Mouse (Mus musculus) forebrain, embryonic 10.5 days (tissue): Measurements from ENCODE around the gene Slc30a6. TPM values are rescaled to one million over a fixed set of nuclear protein-coding genes. Genes with fewer than 3 reads are reported as not detected.
"Not testable (repeated sequence)": the region's sequence is repeated elsewhere in the genome, so short reads cannot be mapped to it uniquely, and the experiment has no call there.

ENCODE experiments used
- DNase-seq: peaks from one replicate; pipeline ENCODE4 v3.0.0-alpha.2; 2017; ENCODE audit warnings: low spot score; ENCODE audit errors: extremely low spot score
- H3K27ac ChIP-seq: fragments of 300-500 bp; sonication (generic); 2 replicates; pipeline ENCODE4 v1.5.1; 2016; ENCODE audit warnings: mild to moderate bottlenecking
- H3K27me3 ChIP-seq: fragments of 300-500 bp; sonication (generic); 2 replicates; pipeline ENCODE4 v1.6.1; 2016; ENCODE audit warnings: mild to moderate bottlenecking; ENCODE audit not compliant: poor library complexity, severe bottlenecking
- H3K36me3 ChIP-seq: fragments of 300-500 bp; sonication (generic); replicated peaks from 2 replicates; pipeline ENCODE4 v1.6.1; 2016; ENCODE audit warnings: mild to moderate bottlenecking, moderate library complexity
- H3K4me1 ChIP-seq: fragments of 300-500 bp; sonication (generic); 2 replicates; pipeline ENCODE4 v1.6.1; 2016
- H3K4me3 ChIP-seq: fragments of 300-500 bp; sonication (generic); 2 replicates; pipeline ENCODE4 v1.5.1; 2016; ENCODE audit warnings: mild to moderate bottlenecking, moderate library complexity
- H3K9me3 ChIP-seq: fragments of 300-500 bp; sonication (generic); 2 replicates; pipeline ENCODE4 v1.6.1; 2016; ENCODE audit warnings: mild to moderate bottlenecking, moderate library complexity
- WGBS: fragments of 180-500 bp; shearing (Covaris S2); methylation state at CpG from one replicate; pipeline ENCODE4 v1.1.7; 2016; 5-methylcytosine and 5-hydroxymethylcytosine counted together
- polyA plus RNA-seq: library from polyadenylated mRNA; unstranded; fragments of >200 nt; fragmentation: Nextera tagmentation; extraction: Ambion mirVana; gene quantifications from 2 replicates; pipeline ENCODE4 v1.2.1, GENCODE M21; 2016

Slc30a6 gene
- polyA plus RNA-seq, 1 experiment from 2014 or later = 33.8 TPM

GRCm38 (mm10) chr17:74456825-74457224 is 61.4 kb downstream of the Slc30a6 start:
- Histone ChIP-seq H3K9me3 (no peaks in the 10 kb centered on the region), H3K36me3 (no peaks in the 10 kb centered on the region), H3K27ac (no peak overlapping the region), H3K27me3 (no peaks in the 10 kb centered on the region), H3K4me3 (no peak overlapping the region), H3K4me1 (no peaks in the 10 kb centered on the region)
- 94% methylated on average over 5 of the region's 5 CpGs for WGBS
- DNase-seq = no peak

- Histone ChIP-seq H3K9me3 (no peaks in the 10 kb centered on the region), H3K36me3 (no peaks in the 10 kb centered on the region), H3K4me1 (no peaks in the 10 kb centered on the region), H3K27ac (no peak overlapping the region), H3K4me3 (no peak overlapping the region), H3K27me3 (no peaks in the 10 kb centered on the region)
- DNase-seq = no peak
- WGBS = 82% methylated on average over 10 of the region's 10 CpGs
These were observed 62.7 kb downstream of the Slc30a6 start for GRCm38 (mm10) chr17:74457972-74458677.

GRCm38 (mm10) chr17:74458711-74459408 is 63.5 kb downstream of the Slc30a6 start, which contains the start of gene Nlrc4:
Nlrc4 (minus strand) TSS chr17:74459142.
- Histone ChIP-seq H3K27me3 (no peaks in the 10 kb centered on the region), H3K9me3 (no peaks in the 10 kb centered on the region), H3K36me3 (no peaks in the 10 kb centered on the region), H3K27ac (no peak within 1 kb of the TSS), H3K4me3 (no peak within 1 kb of the TSS), H3K4me1 (no peaks in the 10 kb centered on the region)
- 59% methylated on average over 8 of the region's 8 CpGs for WGBS
- no peak for DNase-seq

GRCm38 (mm10) chr17:74463510-74463909 is 68.1 kb downstream of the Slc30a6 start:
- no peak for DNase-seq
- Histone ChIP-seq H3K9me3 (no peaks in the 10 kb centered on the region), H3K4me1 (no peaks in the 10 kb centered on the region), H3K27me3 (no peaks in the 10 kb centered on the region), H3K27ac (no peak overlapping the region), H3K36me3 (no peaks in the 10 kb centered on the region), H3K4me3 (no peak overlapping the region)

- not testable (repeated sequence) for DNase-seq, H3K27me3 ChIP-seq, H3K36me3 ChIP-seq, H3K27ac ChIP-seq, H3K4me1 ChIP-seq, H3K4me3 ChIP-seq, H3K9me3 ChIP-seq
- 89% methylated on average over 2 of the region's 2 CpGs for WGBS
These were observed 72.6 kb downstream of the Slc30a6 start for GRCm38 (mm10) chr17:74467981-74468380.

GRCm38 (mm10) chr17:74470133-74470532 is 74.7 kb downstream of the Slc30a6 start:
- not testable (repeated sequence) for H3K27ac ChIP-seq, H3K9me3 ChIP-seq, H3K4me1 ChIP-seq, H3K36me3 ChIP-seq, H3K27me3 ChIP-seq, H3K4me3 ChIP-seq, DNase-seq
- 83% methylated on average over 6 of the region's 6 CpGs for WGBS

Other genes with a start within 250 kb of the Slc30a6 start
- 89.7 and 95.9 TPM in 2 replicates for gene Memo1, start 100.1 kb upstream of the Slc30a6 start, polyA plus RNA-seq
- gene Dpy30, start 71.7 kb upstream of the Slc30a6 start, polyA plus RNA-seq = 303 TPM in 2 replicates
- 12.6 and 12.7 TPM in 2 replicates for gene Spast, start 56.6 kb upstream of the Slc30a6 start, polyA plus RNA-seq
- 0.12 and 0.26 TPM in 2 replicates for gene Nlrc4, start 63.5 kb downstream of the Slc30a6 start, polyA plus RNA-seq
- 27.0 and 28.6 TPM in 2 replicates for gene Yipf4, start 93.9 kb downstream of the Slc30a6 start, polyA plus RNA-seq
- 85.0 and 86.5 TPM in 2 replicates for gene Birc6, start 132.7 kb downstream of the Slc30a6 start, polyA plus RNA-seq